Mouse (Mus musculus): ENCODE measurements around the gene Tmem174. TPM values are rescaled to one million over a fixed set of nuclear protein-coding genes. Genes with fewer than 3 reads are reported as not detected.
A peak's percentile ranks its signal among the peaks of the same experiment; 100 is the strongest.

Gene Tmem174
- polyA plus RNA-seq, 1 experiment from 2014 or later, result not detected

- Histone ChIP-seq H3K9me3 (no peaks in the 10 kb centered on the region), H3K4me1 (replicated peaks) (peaks cover 18% of the 10 kb centered on the region), H3K4me3 (replicated peaks) (peak overlapping the region; percentile 47), H3K27ac (no peak overlapping the region), H3K36me3 (no peaks in the 10 kb centered on the region), H3K4me2 (replicated peaks) (peak overlapping the region; percentile 67), H3K27me3 (peaks cover 82% of the 10 kb centered on the region), H3K9ac (replicated peaks) (peak overlapping the region; percentile 61)
- WGBS, result 1% methylated on average over 34 of the region's 35 CpGs
- ATAC-seq, result peak; percentile 89
Measured at GRCm38 (mm10) chr13:98588951-98589501, 48.2 kb downstream of the Tmem174 start.

DNA sequence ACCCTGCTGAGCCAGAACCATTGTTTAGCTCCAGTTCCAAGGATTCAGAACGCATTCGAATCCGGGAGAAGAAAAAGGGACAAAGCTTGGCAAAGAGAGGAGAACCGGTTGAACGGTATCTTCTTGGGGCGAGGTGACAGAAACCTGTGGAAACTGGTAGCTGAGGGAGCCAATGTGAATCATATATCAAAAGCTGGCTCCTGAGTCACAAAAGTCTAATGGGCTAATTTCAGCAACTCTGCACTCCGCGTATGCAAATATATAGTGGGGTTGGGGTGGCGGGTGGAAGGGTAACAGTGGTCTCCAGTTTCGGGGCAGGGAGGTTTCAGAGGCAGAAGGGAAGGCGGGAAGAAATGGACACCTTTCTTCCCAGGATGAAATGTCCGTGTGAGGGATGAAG, 48.7 kb downstream of the Tmem174 start:
- ATAC-seq, result no peak
- Histone ChIP-seq H3K27ac (no peak overlapping the region), H3K36me3 (no peaks in the 10 kb centered on the region), H3K4me2 (replicated peaks) (peak overlapping the region; percentile 67), H3K4me3 (replicated peaks) (peak overlapping the region; percentile 47), H3K27me3 (peaks cover 88% of the 10 kb centered on the region), H3K4me1 (replicated peaks) (peaks cover 18% of the 10 kb centered on the region), H3K9ac (replicated peaks) (peak overlapping the region; percentile 61), H3K9me3 (no peaks in the 10 kb centered on the region)
- 4% methylated on average over 12 of the region's 12 CpGs for WGBS

DNA sequence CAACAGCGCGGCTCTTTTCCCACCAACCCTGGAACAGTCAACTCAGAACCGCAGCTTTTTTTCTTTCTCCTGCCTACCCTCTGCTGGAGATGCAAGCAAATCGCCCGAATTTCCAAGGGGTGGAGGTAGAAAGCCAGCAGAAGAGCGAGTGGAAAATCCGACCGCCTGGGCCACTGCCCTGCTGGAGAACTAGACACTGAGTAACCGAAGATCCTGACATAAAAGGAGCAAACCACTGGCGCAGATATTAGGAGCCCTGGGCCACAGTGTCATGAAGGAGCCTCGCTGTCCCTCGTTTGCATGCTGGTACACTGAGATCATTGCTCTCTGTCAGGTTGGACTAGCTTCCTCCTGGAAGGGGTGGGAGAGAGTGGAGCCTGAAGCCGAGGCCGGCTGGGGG, 49.6 kb downstream of the Tmem174 start:
- no peaks in the 10 kb centered on the region for H3K9me3 ChIP-seq
- H3K27ac ChIP-seq, result no peak overlapping the region
- 1% methylated on average over 14 of the region's 14 CpGs for WGBS
- H3K9ac ChIP-seq (replicated peaks), result no peak overlapping the region
- ATAC-seq, result peak; percentile 49; the same call in 1 of the 2 replicates
- H3K27me3 ChIP-seq, result peaks cover 93% of the 10 kb centered on the region
- no peaks in the 10 kb centered on the region for H3K36me3 ChIP-seq
- H3K4me2 ChIP-seq (replicated peaks), result peak overlapping the region; percentile 21; the same call in 1 of the 2 replicates
- H3K4me3 ChIP-seq (replicated peaks), result no peak overlapping the region
- peaks cover 18% of the 10 kb centered on the region for H3K4me1 ChIP-seq (replicated peaks)

- H3K4me1 ChIP-seq (replicated peaks), result peaks cover 18% of the 10 kb centered on the region
- 25% methylated on average over 17 of the region's 17 CpGs for WGBS
- peak overlapping the region; percentile 21; the same call in 1 of the 2 replicates for H3K4me2 ChIP-seq (replicated peaks)
- H3K36me3 ChIP-seq, result no peaks in the 10 kb centered on the region
- H3K9ac ChIP-seq (replicated peaks), result no peak overlapping the region
- no peaks in the 10 kb centered on the region for H3K9me3 ChIP-seq
- peaks cover 94% of the 10 kb centered on the region for H3K27me3 ChIP-seq
- no peak overlapping the region for H3K4me3 ChIP-seq (replicated peaks)
- no peak for ATAC-seq
- H3K27ac ChIP-seq, result no peak overlapping the region
Measured at GRCm38 (mm10) chr13:98586817-98587575, 50.2 kb downstream of the Tmem174 start.

Other genes starting within 250 kb of the Tmem174 start
- 0.51 and 2.4 TPM in 2 replicates for gene Gm10320, start 145.4 kb downstream of the Tmem174 start, polyA plus RNA-seq (2015; fragmentation: Nextera tagmentation; extraction: Ambion mirVana)
- gene Tmem171, start 57.4 kb upstream of the Tmem174 start, polyA plus RNA-seq (2015; fragmentation: Nextera tagmentation; extraction: Ambion mirVana), result not detected in 2 replicates
- 27.0 and 30.6 TPM in 2 replicates for gene Fcho2, start 178.0 kb upstream of the Tmem174 start, polyA plus RNA-seq (2015; fragmentation: Nextera tagmentation; extraction: Ambion mirVana)

All from midbrain, embryonic 13.5 days (tissue).